Mouse (Mus musculus): Measurements from ENCODE around the gene Eml6. TPM values are rescaled to one million over a fixed set of nuclear protein-coding genes. Genes with fewer than 3 reads are reported as not detected.

Eml6 gene
- total and polyA plus RNA-seq, 3 experiments: under 0.01 to 0.22 TPM; not detected in 1

DNA sequence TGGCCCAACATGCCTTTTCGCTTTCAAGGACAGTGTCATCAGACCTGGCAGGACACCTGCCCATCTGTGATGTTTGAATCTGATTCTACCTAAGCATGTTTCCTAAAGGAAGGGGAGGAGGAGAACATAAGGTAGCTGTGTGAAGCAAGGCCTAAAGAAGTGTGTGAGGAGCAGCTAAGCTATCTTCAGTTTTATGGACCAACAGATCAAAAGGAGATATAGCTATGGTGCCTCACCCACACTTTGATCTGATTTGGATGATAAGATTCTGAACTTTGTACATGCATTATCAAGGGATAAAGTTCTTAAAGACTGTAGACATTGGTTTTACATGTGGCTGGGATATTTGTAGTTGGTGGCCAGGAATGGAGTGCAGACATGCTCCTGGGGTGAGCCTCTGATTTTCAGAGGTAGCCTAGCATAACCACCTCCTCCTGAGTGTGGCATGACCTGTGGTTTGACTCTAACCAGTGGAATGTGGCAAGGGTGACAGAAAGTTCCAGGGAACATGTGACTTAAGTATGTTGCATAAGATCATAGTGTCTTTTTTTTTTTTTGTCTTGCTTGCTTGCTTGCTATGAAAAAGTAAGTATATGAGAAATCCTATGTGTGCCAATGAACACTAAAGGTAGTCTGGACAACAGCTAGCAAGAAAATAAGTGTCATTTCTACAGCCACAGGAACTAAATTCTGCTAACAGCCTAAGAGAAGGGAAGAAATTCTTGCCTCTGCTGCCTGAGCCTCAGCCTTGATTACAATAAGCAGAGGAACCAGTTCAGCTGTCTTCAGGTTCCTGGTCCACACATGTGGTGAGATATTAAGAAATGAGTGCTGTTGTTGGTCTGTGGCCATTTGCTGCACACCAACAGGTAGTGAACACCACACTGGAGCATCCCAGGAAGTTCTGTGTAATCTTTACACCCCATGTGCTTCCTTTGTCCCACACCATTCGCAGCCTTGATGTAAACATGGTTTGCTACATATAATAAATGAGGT is 224.1 kb downstream of the Eml6 start:
- no peaks in the 10 kb centered on the region for H3K36me3 ChIP-seq (replicated peaks)
- TF ChIP-seq CTCF (IDR thresholded peaks at IDR 0.05; ENCODE audit: low read depth, low read length): no peak
- TF ChIP-seq GATA2 (IDR thresholded peaks at IDR 0.05; ENCODE audit: borderline replicate concordance, low read depth, low read length): no peak
- no peak for TF ChIP-seq POLR2AphosphoS5 (IDR thresholded peaks at IDR 0.05; ENCODE audit: insufficient replicate concordance, low read depth, low read length)
- TF ChIP-seq TAL1 (conservative IDR thresholded peaks at IDR 0.05; ENCODE audit: low read depth, low read length): no peak
- TF ChIP-seq GATA1 (IDR thresholded peaks at IDR 0.05; ENCODE audit: borderline replicate concordance, low read length): no peak
- H3K9me3 ChIP-seq (replicated peaks): no peaks in the 10 kb centered on the region
- H3K4me1 ChIP-seq (ENCODE audit: insufficient read depth, low read depth, low read length): no peaks in the 10 kb centered on the region
- no peak overlapping the region for H3K4me3 ChIP-seq (ENCODE audit: low read depth, low read length)
- DNase-seq (ENCODE audit: low spot score): no peak
- ATAC-seq (ENCODE audit: extremely low read depth, insufficient number of reproducible peaks, low FRiP score, poor library complexity, severe bottlenecking): no peak
- peaks cover 6% of the 10 kb centered on the region; the same call in 1 of the 2 replicates for H3K27me3 ChIP-seq (ENCODE audit: insufficient read depth, low read length)

DNA sequence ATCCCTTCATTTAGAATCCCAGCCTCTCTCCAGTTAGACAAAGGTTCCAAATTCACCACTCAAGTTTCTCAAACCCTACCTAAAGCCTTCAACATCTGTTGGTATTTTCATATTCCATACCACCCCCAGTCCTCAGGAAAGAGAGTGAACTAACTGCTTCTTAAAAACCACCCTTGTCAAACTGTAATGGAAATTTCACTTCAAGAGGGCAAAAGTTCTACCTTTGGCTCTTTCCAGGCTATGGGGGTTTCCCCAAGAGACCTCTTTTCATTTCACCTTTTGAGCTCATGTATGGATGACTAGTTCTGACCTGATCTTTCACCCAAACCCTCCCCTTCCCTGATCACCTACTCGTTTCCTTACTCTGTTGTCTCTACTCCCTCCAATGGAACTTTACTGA is 226.0 kb downstream of the Eml6 start:
- Histone ChIP-seq H3K4me3 (ENCODE audit: low read depth, low read length) (no peak overlapping the region), H3K9me3 (replicated peaks) (no peaks in the 10 kb centered on the region), H3K4me1 (ENCODE audit: insufficient read depth, low read depth, low read length) (no peaks in the 10 kb centered on the region), H3K36me3 (replicated peaks) (no peaks in the 10 kb centered on the region), H3K27me3 (ENCODE audit: insufficient read depth, low read length) (peaks cover 9% of the 10 kb centered on the region)
- ATAC-seq (ENCODE audit: extremely low read depth, insufficient number of reproducible peaks, low FRiP score, poor library complexity, severe bottlenecking) (no peak), DNase-seq (ENCODE audit: low spot score) (no peak)
- TF ChIP-seq POLR2AphosphoS5 (IDR thresholded peaks at IDR 0.05; ENCODE audit: insufficient replicate concordance, low read depth, low read length) (no peak), TAL1 (conservative IDR thresholded peaks at IDR 0.05; ENCODE audit: low read depth, low read length) (no peak), CTCF (IDR thresholded peaks at IDR 0.05; ENCODE audit: low read depth, low read length) (no peak), GATA2 (IDR thresholded peaks at IDR 0.05; ENCODE audit: borderline replicate concordance, low read depth, low read length) (no peak), GATA1 (IDR thresholded peaks at IDR 0.05; ENCODE audit: borderline replicate concordance, low read length) (no peak)

DNA sequence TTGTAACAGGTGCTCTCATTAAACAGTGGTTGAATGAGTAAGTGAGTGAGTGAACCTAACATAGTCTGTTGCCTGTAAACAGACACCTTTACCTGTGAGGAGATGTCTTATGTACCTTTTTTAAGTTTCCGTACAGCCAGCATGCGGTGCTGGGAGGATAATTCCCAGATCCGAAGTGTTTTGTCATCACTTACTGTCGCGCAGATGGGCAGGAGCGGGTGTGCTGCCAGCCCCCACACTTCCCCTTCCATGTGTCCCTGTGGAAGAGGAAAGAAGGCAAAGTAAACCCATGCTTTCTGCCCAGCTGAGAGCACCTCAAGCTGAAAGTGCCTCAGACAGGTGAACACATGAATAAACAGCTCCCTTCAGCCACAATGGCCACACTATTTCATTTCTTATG is 230.7 kb downstream of the Eml6 start:
- Histone ChIP-seq H3K36me3 (replicated peaks) (no peaks in the 10 kb centered on the region), H3K27me3 (ENCODE audit: insufficient read depth, low read length) (peaks cover 13% of the 10 kb centered on the region), H3K4me1 (ENCODE audit: insufficient read depth, low read depth, low read length) (no peaks in the 10 kb centered on the region), H3K4me3 (ENCODE audit: low read depth, low read length) (no peak overlapping the region), H3K9me3 (replicated peaks) (no peaks in the 10 kb centered on the region)
- ATAC-seq (ENCODE audit: extremely low read depth, insufficient number of reproducible peaks, low FRiP score, poor library complexity, severe bottlenecking) (no peak), DNase-seq (ENCODE audit: low spot score) (no peak)
- TF ChIP-seq GATA2 (IDR thresholded peaks at IDR 0.05; ENCODE audit: borderline replicate concordance, low read depth, low read length) (no peak), POLR2AphosphoS5 (IDR thresholded peaks at IDR 0.05; ENCODE audit: insufficient replicate concordance, low read depth, low read length) (no peak), GATA1 (IDR thresholded peaks at IDR 0.05; ENCODE audit: borderline replicate concordance, low read length) (no peak), TAL1 (conservative IDR thresholded peaks at IDR 0.05; ENCODE audit: low read depth, low read length) (no peak), CTCF (IDR thresholded peaks at IDR 0.05; ENCODE audit: low read depth, low read length) (no peak)

DNA sequence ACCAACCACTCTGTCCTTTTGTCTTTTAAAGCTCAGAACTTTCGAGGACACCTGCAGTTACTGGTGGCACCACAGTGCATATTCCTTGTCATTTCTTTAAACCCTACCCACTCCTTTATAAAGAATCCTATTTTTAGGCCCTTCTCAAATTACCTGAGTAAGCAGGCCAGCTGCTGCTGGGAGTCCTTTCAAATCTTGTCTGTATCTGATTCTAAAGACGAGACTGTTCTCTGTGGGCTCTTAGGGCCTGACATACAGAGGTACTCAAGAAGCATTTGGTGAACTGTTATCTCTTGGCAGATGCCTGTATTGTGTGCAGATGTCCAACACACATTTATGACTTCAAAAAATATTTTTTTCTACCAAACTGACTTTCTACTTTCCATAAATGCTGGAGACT is 231.4 kb downstream of the Eml6 start:
- Histone ChIP-seq H3K27me3 (ENCODE audit: insufficient read depth, low read length) (peaks cover 13% of the 10 kb centered on the region), H3K4me1 (ENCODE audit: insufficient read depth, low read depth, low read length) (no peaks in the 10 kb centered on the region), H3K9me3 (replicated peaks) (no peaks in the 10 kb centered on the region), H3K36me3 (replicated peaks) (no peaks in the 10 kb centered on the region), H3K4me3 (ENCODE audit: low read depth, low read length) (no peak overlapping the region)
- ATAC-seq (ENCODE audit: extremely low read depth, insufficient number of reproducible peaks, low FRiP score, poor library complexity, severe bottlenecking) (no peak), DNase-seq (ENCODE audit: low spot score) (no peak)
- TF ChIP-seq TAL1 (conservative IDR thresholded peaks at IDR 0.05; ENCODE audit: low read depth, low read length) (no peak), POLR2AphosphoS5 (IDR thresholded peaks at IDR 0.05; ENCODE audit: insufficient replicate concordance, low read depth, low read length) (no peak), GATA1 (IDR thresholded peaks at IDR 0.05; ENCODE audit: borderline replicate concordance, low read length) (no peak), GATA2 (IDR thresholded peaks at IDR 0.05; ENCODE audit: borderline replicate concordance, low read depth, low read length) (no peak), CTCF (IDR thresholded peaks at IDR 0.05; ENCODE audit: low read depth, low read length) (no peak)

DNA sequence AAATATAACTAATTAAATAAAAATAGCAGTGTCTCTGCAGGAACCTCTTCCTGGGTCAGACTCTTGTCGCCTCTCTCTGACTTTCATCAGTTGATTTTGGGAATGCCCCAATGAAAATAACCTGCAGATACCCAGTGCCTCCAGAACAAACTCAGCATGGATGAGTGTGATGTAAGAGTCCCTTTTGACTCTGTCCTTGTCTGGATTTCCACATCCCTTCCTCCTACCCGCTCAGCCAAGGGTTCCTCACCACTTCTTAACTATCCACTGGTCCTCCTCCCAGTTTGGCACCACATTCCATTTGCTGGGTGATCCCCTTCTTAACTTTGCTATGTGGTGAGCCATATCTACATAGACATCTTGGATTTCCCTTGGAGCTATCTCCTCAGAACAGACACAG is 235.0 kb downstream of the Eml6 start:
- no peak overlapping the region for H3K4me3 ChIP-seq (ENCODE audit: low read depth, low read length)
- no peak for ATAC-seq (ENCODE audit: extremely low read depth, insufficient number of reproducible peaks, low FRiP score, poor library complexity, severe bottlenecking)
- peaks cover 4% of the 10 kb centered on the region; the same call in 1 of the 2 replicates for H3K4me1 ChIP-seq (ENCODE audit: insufficient read depth, low read depth, low read length)
- no peaks in the 10 kb centered on the region for H3K36me3 ChIP-seq (replicated peaks)
- TF ChIP-seq GATA1 (IDR thresholded peaks at IDR 0.05; ENCODE audit: borderline replicate concordance, low read length): no peak
- no peak for TF ChIP-seq POLR2AphosphoS5 (IDR thresholded peaks at IDR 0.05; ENCODE audit: insufficient replicate concordance, low read depth, low read length)
- no peak for TF ChIP-seq TAL1 (conservative IDR thresholded peaks at IDR 0.05; ENCODE audit: low read depth, low read length)
- TF ChIP-seq CTCF (IDR thresholded peaks at IDR 0.05; ENCODE audit: low read depth, low read length): no peak
- TF ChIP-seq GATA2 (IDR thresholded peaks at IDR 0.05; ENCODE audit: borderline replicate concordance, low read depth, low read length): no peak
- H3K9me3 ChIP-seq (replicated peaks): no peaks in the 10 kb centered on the region
- DNase-seq (ENCODE audit: low spot score): no peak
- peaks cover 8% of the 10 kb centered on the region; the same call in 1 of the 2 replicates for H3K27me3 ChIP-seq (ENCODE audit: insufficient read depth, low read length)

DNA sequence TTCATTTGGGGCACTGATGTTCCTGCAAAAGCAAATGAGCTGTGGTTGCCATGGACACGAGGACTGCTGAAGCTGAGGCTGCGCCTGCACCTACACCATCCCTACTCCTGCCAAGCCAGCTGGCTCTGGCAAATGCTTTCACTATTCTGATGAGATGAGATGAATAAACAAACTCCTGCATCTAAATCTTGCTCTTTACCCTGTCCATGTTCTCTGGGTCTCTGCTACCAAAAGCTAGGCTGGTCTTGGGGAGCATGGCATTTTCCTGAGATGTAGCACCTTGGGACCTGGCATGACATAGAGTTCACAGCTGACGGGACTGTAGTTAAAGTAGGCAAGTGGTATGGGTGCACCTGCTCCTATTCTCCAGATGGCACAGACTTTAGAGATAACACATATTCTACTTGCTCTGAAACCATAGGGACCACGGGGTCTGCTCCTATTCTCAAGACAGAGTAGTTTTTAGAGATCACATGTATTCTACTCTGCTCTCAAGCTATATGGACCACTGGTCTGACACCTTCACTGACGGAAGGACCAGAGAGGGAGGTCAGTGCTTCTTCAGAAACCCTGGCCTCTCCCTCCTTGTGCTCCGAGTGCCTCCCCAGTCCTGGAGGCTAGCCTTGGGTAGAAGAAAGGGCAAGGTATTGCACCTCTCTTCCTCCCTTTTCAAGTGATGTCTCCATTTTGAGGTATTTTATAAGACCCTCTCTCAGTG is 236.8 kb downstream of the Eml6 start:
- TF ChIP-seq POLR2AphosphoS5 (IDR thresholded peaks at IDR 0.05; ENCODE audit: insufficient replicate concordance, low read depth, low read length): no peak
- Histone ChIP-seq H3K36me3 (replicated peaks) (no peaks in the 10 kb centered on the region), H3K27me3 (ENCODE audit: insufficient read depth, low read length) (peaks cover 1% of the 10 kb centered on the region; the same call in 1 of the 2 replicates), H3K9me3 (replicated peaks) (no peaks in the 10 kb centered on the region), H3K4me3 (ENCODE audit: low read depth, low read length) (no peak overlapping the region), H3K4me1 (ENCODE audit: insufficient read depth, low read depth, low read length) (peaks cover 4% of the 10 kb centered on the region; the same call in 1 of the 2 replicates)
- DNase-seq (ENCODE audit: low spot score): no peak
- ATAC-seq (ENCODE audit: extremely low read depth, insufficient number of reproducible peaks, low FRiP score, poor library complexity, severe bottlenecking): no peak

Measured in G1E (cell line).